Mouse (Mus musculus) midbrain, embryonic 16.5 days (tissue): ENCODE measurements around the gene Megf8. TPM values are rescaled to one million over a fixed set of nuclear protein-coding genes. Genes with fewer than 3 reads are reported as not detected.

Source experiments
- ATAC-seq: fragments of 200-750 bp; cut with Nextera tagmentation; 2 replicates; pipeline ENCODE4 v1.8.0; 2017; ENCODE audit warnings: moderate TSS enrichment
- H3K27ac ChIP-seq: fragments of 300-500 bp; sonication (generic); 2 replicates; pipeline ENCODE4 v1.5.1; 2014; ENCODE audit warnings: mild to moderate bottlenecking, low read length, mixed read lengths
- H3K27me3 ChIP-seq: fragments of 300-500 bp; sonication (generic); 2 replicates; pipeline ENCODE4 v1.6.1; 2014; ENCODE audit warnings: low read depth, low read length, mixed read lengths; ENCODE audit not compliant: control insufficient read depth, insufficient read depth
- H3K36me3 ChIP-seq: fragments of 300-500 bp; sonication (generic); 2 replicates; pipeline ENCODE4 v1.6.1; 2014; ENCODE audit warnings: mild to moderate bottlenecking, low read length, moderate library complexity, mixed read lengths; ENCODE audit not compliant: control insufficient read depth, insufficient read depth
- H3K4me1 ChIP-seq: fragments of 300-500 bp; sonication (generic); 2 replicates; pipeline ENCODE4 v1.6.1; 2014; ENCODE audit warnings: mild to moderate bottlenecking, low read length, mixed read lengths; ENCODE audit not compliant: control insufficient read depth, insufficient read depth
- H3K4me2 ChIP-seq: fragments of 300-500 bp; sonication (generic); 2 replicates; pipeline ENCODE4 v1.6.1; 2014; ENCODE audit warnings: mild to moderate bottlenecking, low read length, mixed read lengths
- H3K4me3 ChIP-seq: fragments of 300-500 bp; sonication (generic); 2 replicates; pipeline ENCODE4 v1.5.1; 2014; ENCODE audit warnings: low read depth, mild to moderate bottlenecking, low read length, moderate library complexity, mixed read lengths
- H3K9ac ChIP-seq: fragments of 300-500 bp; sonication (generic); 2 replicates; pipeline ENCODE4 v1.6.1; 2014; ENCODE audit warnings: low read depth, low read length, mixed read lengths
- H3K9me3 ChIP-seq: fragments of 300-500 bp; sonication (generic); replicated peaks from 2 replicates; pipeline ENCODE4 v1.6.1; 2014; ENCODE audit warnings: mild to moderate bottlenecking, low read length, mixed read lengths; ENCODE audit not compliant: control insufficient read depth, poor library complexity, severe bottlenecking
- WGBS: fragments of 180-500 bp; shearing (Covaris S2); extraction: QIAGEN DNeasy Blood & Tissue Kit; methylation state at CpG from one replicate; pipeline ENCODE4 v1.1.7; 2014; 5-methylcytosine and 5-hydroxymethylcytosine counted together
- polyA plus RNA-seq: library from polyadenylated mRNA; unstranded; fragments of >200 nt; fragmentation: Nextera tagmentation; extraction: Ambion mirVana; gene quantifications from 2 replicates; pipeline ENCODE4 v1.2.1, GENCODE M21; 2015

Megf8 gene
- polyA plus RNA-seq, 1 experiment from 2014 or later: 23.2 TPM

- Histone ChIP-seq H3K36me3 (peaks cover 18% of the 10 kb centered on the region), H3K4me3 (0 out of 2 replicates have a peak overlapping the region, but pooled peaks have one; percentile 6), H3K9me3 (no peaks in the 10 kb centered on the region), H3K27me3 (peaks cover 23% of the 10 kb centered on the region), H3K9ac (no peak overlapping the region), H3K27ac (no peak overlapping the region), H3K4me1 (peaks cover 6% of the 10 kb centered on the region), H3K4me2 (no peak overlapping the region)
- 2% methylated on average over 33 of the region's 33 CpGs for WGBS
- ATAC-seq: no peak
Observed at GRCm38 (mm10) chr7:25367632-25368293, 50.8 kb downstream of the Megf8 start.

- H3K4me2 ChIP-seq: no peak overlapping the region
- no peaks in the 10 kb centered on the region for H3K9me3 ChIP-seq
- 25% methylated on average over 12 of the region's 12 CpGs for WGBS
- H3K27me3 ChIP-seq: peaks cover 23% of the 10 kb centered on the region
- H3K27ac ChIP-seq: no peak overlapping the region
- peaks cover 12% of the 10 kb centered on the region for H3K36me3 ChIP-seq
- no peak overlapping the region for H3K4me3 ChIP-seq
- ATAC-seq: no peak
- H3K4me1 ChIP-seq: peaks cover 6% of the 10 kb centered on the region
- H3K9ac ChIP-seq: no peak overlapping the region
Observed at GRCm38 (mm10) chr7:25368333-25368732, 51.4 kb downstream of the Megf8 start.

GRCm38 (mm10) chr7:25369058-25369749 lies 52.2 kb downstream of the Megf8 start, which contains the start of gene Cnfn:
Gene Cnfn, minus strand, starts transcription at chr7:25369724.
- no peak for ATAC-seq

GRCm38 (mm10) chr7:25372441-25372840 lies 55.5 kb downstream of the Megf8 start:
- WGBS: 93% methylated on average over 5 of the region's 5 CpGs
- Histone ChIP-seq H3K9ac (no peak overlapping the region), H3K36me3 (no peaks in the 10 kb centered on the region), H3K27me3 (peaks cover 18% of the 10 kb centered on the region), H3K9me3 (no peaks in the 10 kb centered on the region), H3K4me1 (peaks cover 4% of the 10 kb centered on the region), H3K4me3 (no peak overlapping the region), H3K27ac (no peak overlapping the region), H3K4me2 (no peak overlapping the region)
- ATAC-seq: no peak

More at GRCm38 (mm10) chr7:25369058-25369749, 52.2 kb downstream of the Megf8 start, which contains the start of gene Cnfn:
- H3K4me1 ChIP-seq: peaks cover 6% of the 10 kb centered on the region
- no peaks in the 10 kb centered on the region for H3K9me3 ChIP-seq
- 51% methylated on average over 12 of the region's 12 CpGs for WGBS
- H3K4me2 ChIP-seq: no peak within 1 kb of the TSS
- peaks cover 23% of the 10 kb centered on the region for H3K27me3 ChIP-seq
- H3K27ac ChIP-seq: no peak within 1 kb of the TSS
- H3K4me3 ChIP-seq: no peak within 1 kb of the TSS
- H3K36me3 ChIP-seq: peaks cover 3% of the 10 kb centered on the region
- no peak within 1 kb of the TSS for H3K9ac ChIP-seq

GRCm38 (mm10) chr7:25376556-25376955 lies 59.6 kb downstream of the Megf8 start:
- no peak overlapping the region for H3K27ac ChIP-seq

GRCm38 (mm10) chr7:25377100-25377700 lies 60.2 kb downstream of the Megf8 start:
- WGBS: 40% methylated on average over 8 of the region's 8 CpGs
- ATAC-seq: no peak
- H3K4me3 ChIP-seq: peak overlapping the region; percentile 31
- no peaks in the 10 kb centered on the region for H3K9me3 ChIP-seq
- H3K36me3 ChIP-seq: peaks cover under 1% of the 10 kb centered on the region; the same call in 1 of the 2 replicates
- no peak overlapping the region for H3K27ac ChIP-seq
- H3K9ac ChIP-seq: peak overlapping the region; percentile 4
- no peaks in the 10 kb centered on the region for H3K27me3 ChIP-seq
- H3K4me2 ChIP-seq: peak overlapping the region; percentile 45
- peaks cover 12% of the 10 kb centered on the region for H3K4me1 ChIP-seq

More at GRCm38 (mm10) chr7:25376556-25376955, 59.6 kb downstream of the Megf8 start:
- Histone ChIP-seq H3K27me3 (no peaks in the 10 kb centered on the region), H3K4me3 (peak overlapping the region; percentile 31), H3K4me1 (peaks cover 12% of the 10 kb centered on the region), H3K36me3 (no peaks in the 10 kb centered on the region), H3K4me2 (peak overlapping the region; percentile 45), H3K9me3 (no peaks in the 10 kb centered on the region), H3K9ac (peak overlapping the region; percentile 15)
- WGBS: 3% methylated on average over 17 of the region's 17 CpGs
- ATAC-seq: peak; percentile 64

GRCm38 (mm10) chr7:25378181-25379100 lies 61.5 kb downstream of the Megf8 start:
- 85% methylated on average over 13 of the region's 13 CpGs for WGBS
- H3K9ac ChIP-seq: no peak overlapping the region
- H3K27me3 ChIP-seq: no peaks in the 10 kb centered on the region
- H3K4me2 ChIP-seq: no peak overlapping the region
- no peak for ATAC-seq
- H3K36me3 ChIP-seq: peaks cover 8% of the 10 kb centered on the region
- H3K9me3 ChIP-seq: no peaks in the 10 kb centered on the region
- peaks cover 12% of the 10 kb centered on the region for H3K4me1 ChIP-seq
- H3K27ac ChIP-seq: no peak overlapping the region
- H3K4me3 ChIP-seq: no peak overlapping the region

- H3K9ac ChIP-seq: peak overlapping the region; percentile 54
- H3K36me3 ChIP-seq: peaks cover 12% of the 10 kb centered on the region
- peak; percentile 49 for ATAC-seq
- H3K4me1 ChIP-seq: peaks cover 12% of the 10 kb centered on the region
- H3K4me3 ChIP-seq: peak overlapping the region; percentile 23
- 2% methylated on average over 42 of the region's 42 CpGs for WGBS
- no peaks in the 10 kb centered on the region for H3K9me3 ChIP-seq
- H3K27ac ChIP-seq: no peak overlapping the region
- H3K4me2 ChIP-seq: peak overlapping the region; percentile 52
- H3K27me3 ChIP-seq: no peaks in the 10 kb centered on the region
Observed at GRCm38 (mm10) chr7:25379551-25380351, 62.8 kb downstream of the Megf8 start.
